Comparison of ENCODE assay signal across 17 mouse cellular contexts in genomic region chr7:66194511-66194910, GRCm38 (mm10).
DNase-seq lines count a peak whose midpoint lies in the region; ATAC-seq and TF ChIP-seq lines count a peak whose summit lies in the region.
"Had no signal": no experiment of that assay in that cellular context is flagged by ENCODE, and none has a peak within 500 bp of the region (broad histone marks: within the 10 kb centered on the region; RNA-seq: fewer than 3 reads in every experiment).

No protein-coding gene starts in this region.

- no peak for TF ChIP-seq CTCF in bone marrow, adult 2 months (IDR thresholded peaks at IDR 0.05; ENCODE audit: control insufficient read depth, insufficient read depth, low read length)
- no peak for TF ChIP-seq CTCF in spleen, adult 2 months (IDR thresholded peaks at IDR 0.05; ENCODE audit: extremely low read depth, insufficient read depth, insufficient read length, insufficient replicate concordance)
- TF ChIP-seq CTCF in cerebellum, adult 2 months (IDR thresholded peaks at IDR 0.05; ENCODE audit: borderline replicate concordance, insufficient read depth, low read depth, low read length), result no peak

- no peak for ATAC-seq in forebrain, embryonic 14.5 days
- ATAC-seq in limb, embryonic 12.5 days (ENCODE audit: insufficient number of reproducible peaks, insufficient read depth, low FRiP score, low TSS enrichment, low read depth), result no peak
- ATAC-seq: forebrain, embryonic 15.5 days; lung, postnatal 0 days had no signal

- H3K27me3 ChIP-seq in forebrain, embryonic 10.5 days (ENCODE audit: poor library complexity, severe bottlenecking), result no peaks in the 10 kb centered on the region
- no peaks in the 10 kb centered on the region for H3K27me3 ChIP-seq in forebrain, embryonic 14.5 days (replicated peaks; ENCODE audit: control insufficient read depth, insufficient read depth, low read length)
- no peaks in the 10 kb centered on the region for H3K27me3 ChIP-seq in limb, embryonic 12.5 days
- H3K27me3 ChIP-seq in limb, embryonic 10.5 days (ENCODE audit: low read depth, poor library complexity, severe bottlenecking), result no peaks in the 10 kb centered on the region
- no peaks in the 10 kb centered on the region for H3K27me3 ChIP-seq in spleen, adult 2 months (ENCODE audit: control insufficient read depth, insufficient read depth, low read length)
- no peaks in the 10 kb centered on the region for H3K27me3 ChIP-seq in cerebellum, adult 2 months (ENCODE audit: control insufficient read depth, insufficient read depth, low read length)
- H3K27me3 ChIP-seq: forebrain, embryonic 15.5 days had no signal

- H3K4me2 ChIP-seq in forebrain, embryonic 14.5 days (ENCODE audit: low read length), result no peak overlapping the region
- H3K4me2 ChIP-seq in limb, embryonic 12.5 days, result no peak overlapping the region
- H3K4me2 ChIP-seq: forebrain, embryonic 15.5 days had no signal

- no peak for TF ChIP-seq POLR2A in bone marrow, adult 2 months (IDR thresholded peaks at IDR 0.05; ENCODE audit: borderline replicate concordance, control insufficient read depth, low read depth, low read length)
- no peak for TF ChIP-seq POLR2A in spleen, adult 2 months (IDR thresholded peaks at IDR 0.05; ENCODE audit: low read depth, low read length)
- no peak for TF ChIP-seq POLR2A in cerebellum, adult 2 months (IDR thresholded peaks at IDR 0.05; ENCODE audit: borderline replicate concordance, insufficient read depth, low read length)

- no peak overlapping the region for H3K9ac ChIP-seq in forebrain, embryonic 14.5 days (ENCODE audit: low read length)
- H3K9ac ChIP-seq in limb, embryonic 12.5 days (replicated peaks), result no peak overlapping the region
- H3K9ac ChIP-seq: forebrain, embryonic 15.5 days had no signal

- DNase-seq in forebrain, embryonic 10.5 days (ENCODE audit: extremely low spot score, low spot score), result no peak
- no peak for DNase-seq in forebrain, embryonic 14.5 days (ENCODE audit: low spot score)
- no peak for DNase-seq in limb, embryonic 10.5 days (ENCODE audit: low spot score)
- peak; percentile 71 to 80 for DNase-seq in spleen, adult 2 months (ENCODE audit: low read depth in 1 of 2, low spot score in 2 of 2)
- DNase-seq in cerebellum, adult 2 months, result no peak
- no peak for DNase-seq in layer of hippocampus, postnatal 36 days
- DNase-seq: adrenal gland, adult 2 months; cerebellum, adult 9-10 months; embryo, embryonic 11 days; gastrocnemius, adult 2 months; kidney, adult 2 months; right cerebral cortex, postnatal 4 days; thymus, postnatal 4 days had no signal

- H3K4me3 ChIP-seq in forebrain, embryonic 10.5 days, result no peak overlapping the region
- no peak overlapping the region for H3K4me3 ChIP-seq in forebrain, embryonic 14.5 days (ENCODE audit: low read depth, low read length)
- no peak overlapping the region for H3K4me3 ChIP-seq in limb, embryonic 12.5 days (replicated peaks)
- H3K4me3 ChIP-seq in limb, embryonic 10.5 days, result no peak overlapping the region
- no peak overlapping the region for H3K4me3 ChIP-seq in bone marrow, adult 2 months (replicated peaks; ENCODE audit: control insufficient read depth, low read depth, low read length)
- H3K4me3 ChIP-seq in spleen, adult 2 months (ENCODE audit: extremely low read depth, insufficient read depth, insufficient read length), result 0 out of 2 replicates have a peak overlapping the region, but pooled peaks have one; percentile 19
- H3K4me3 ChIP-seq in cerebellum, adult 2 months (replicated peaks; ENCODE audit: insufficient read depth, low read depth, low read length), result no peak overlapping the region
- H3K4me3 ChIP-seq: forebrain, embryonic 15.5 days; gastrocnemius, adult 2 months had no signal

- peak overlapping the region; percentile 32; the same call in 1 of the 2 replicates for H3K27ac ChIP-seq in forebrain, embryonic 10.5 days
- no peak overlapping the region; the same call in 1 of the 2 replicates for H3K27ac ChIP-seq in forebrain, embryonic 14.5 days (ENCODE audit: low read depth, low read length)
- H3K27ac ChIP-seq in limb, embryonic 12.5 days, result 0 out of 2 replicates have a peak overlapping the region, but pooled peaks have one; percentile 17
- no peak overlapping the region for H3K27ac ChIP-seq in limb, embryonic 10.5 days
- 0 out of 2 replicates have a peak overlapping the region, but pooled peaks have one; percentile 7 for H3K27ac ChIP-seq in bone marrow, adult 2 months (ENCODE audit: control insufficient read depth, insufficient read depth, low read depth, low read length, poor library complexity)
- H3K27ac ChIP-seq in spleen, adult 2 months (ENCODE audit: insufficient read depth, low read length), result peak overlapping the region; percentile 66
- no peak overlapping the region for H3K27ac ChIP-seq in cerebellum, adult 2 months (ENCODE audit: insufficient read depth, low read length)
- H3K27ac ChIP-seq: forebrain, embryonic 15.5 days; gastrocnemius, adult 2 months had no signal

- H3K9me3 ChIP-seq in forebrain, embryonic 10.5 days, result no peaks in the 10 kb centered on the region
- H3K9me3 ChIP-seq in forebrain, embryonic 14.5 days (replicated peaks; ENCODE audit: control insufficient read depth, low read length), result no peaks in the 10 kb centered on the region
- H3K9me3 ChIP-seq in limb, embryonic 12.5 days, result no peaks in the 10 kb centered on the region
- no peaks in the 10 kb centered on the region for H3K9me3 ChIP-seq in limb, embryonic 10.5 days (replicated peaks)
- H3K9me3 ChIP-seq: forebrain, embryonic 15.5 days had no signal

- H3K4me1 ChIP-seq in forebrain, embryonic 10.5 days, result peaks cover 15% of the 10 kb centered on the region
- H3K4me1 ChIP-seq in forebrain, embryonic 14.5 days (ENCODE audit: control insufficient read depth, insufficient read depth, low read length), result no peaks in the 10 kb centered on the region
- H3K4me1 ChIP-seq in limb, embryonic 12.5 days (replicated peaks), result peaks cover 13% of the 10 kb centered on the region
- peaks cover 17% of the 10 kb centered on the region for H3K4me1 ChIP-seq in limb, embryonic 10.5 days
- peaks cover 17% of the 10 kb centered on the region for H3K4me1 ChIP-seq in bone marrow, adult 2 months (ENCODE audit: control insufficient read depth, insufficient read depth, low read length)
- peaks cover 49% of the 10 kb centered on the region for H3K4me1 ChIP-seq in spleen, adult 2 months (ENCODE audit: control insufficient read depth, insufficient read depth, insufficient read length)
- no peaks in the 10 kb centered on the region for H3K4me1 ChIP-seq in cerebellum, adult 2 months (ENCODE audit: control insufficient read depth, insufficient read depth, low read length)

- WGBS in forebrain, embryonic 10.5 days, result 84% methylated on average over 3 of the region's 3 CpGs
- 91% methylated on average over 3 of the region's 3 CpGs for WGBS in forebrain, embryonic 14.5 days
- WGBS in limb, embryonic 12.5 days, result 74% methylated on average over 3 of the region's 3 CpGs
- 76% methylated on average over 3 of the region's 3 CpGs for WGBS in limb, embryonic 10.5 days
- 53% methylated on average over 3 of the region's 3 CpGs for WGBS in bone marrow, adult 2 months
- 19% methylated on average over 3 of the region's 3 CpGs for WGBS in spleen, adult 2 months
- WGBS in cerebellum, adult 2 months, result 76% methylated on average over 3 of the region's 3 CpGs

- H3K36me3 ChIP-seq in forebrain, embryonic 10.5 days (replicated peaks), result no peaks in the 10 kb centered on the region
- no peaks in the 10 kb centered on the region for H3K36me3 ChIP-seq in forebrain, embryonic 14.5 days (ENCODE audit: control insufficient read depth, insufficient read depth, low read length)
- no peaks in the 10 kb centered on the region for H3K36me3 ChIP-seq in limb, embryonic 12.5 days
- H3K36me3 ChIP-seq in limb, embryonic 10.5 days, result no peaks in the 10 kb centered on the region
- H3K36me3 ChIP-seq in spleen, adult 2 months (ENCODE audit: control insufficient read depth, insufficient read depth, low read length), result no peaks in the 10 kb centered on the region
- H3K36me3 ChIP-seq: forebrain, embryonic 15.5 days had no signal

Comparison
In these comparisons a context has a peak if more than half of its experiments do, and no peak if none do; other contexts are left out.
1. H3K27ac ChIP-seq: peak in forebrain, embryonic 10.5 days (single experiment), limb, embryonic 12.5 days (single experiment), bone marrow, adult 2 months (single experiment) and spleen, adult 2 months (single experiment); none in forebrain, embryonic 14.5 days (single experiment), limb, embryonic 10.5 days (single experiment) and cerebellum, adult 2 months (single experiment).
2. DNase-seq: peak in spleen, adult 2 months (2 of 2); none in forebrain, embryonic 10.5 days (single experiment), forebrain, embryonic 14.5 days (single experiment), limb, embryonic 10.5 days (single experiment), cerebellum, adult 2 months (0 of 2) and layer of hippocampus, postnatal 36 days (0 of 2).